Mouse (Mus musculus) ES-E14 (cell line): ENCODE data around the gene Snx14. TPM values are rescaled to one million over a fixed set of nuclear protein-coding genes. Genes with fewer than 3 reads are reported as not detected.

Source experiments
- DNase-seq: peaks from one replicate; pipeline ENCODE4 v3.0.0-alpha.2; 2013; ENCODE audit warnings: low read depth, low spot score
- H3K27ac ChIP-seq: 2 replicates; pipeline ENCODE4 v1.5.1; 2012; ENCODE audit warnings: low read depth, mild to moderate bottlenecking, low read length, moderate library complexity, mixed read lengths; ENCODE audit not compliant: poor library complexity, insufficient read depth, severe bottlenecking
- H3K36me3 ChIP-seq: 2 replicates; pipeline ENCODE4 v1.6.1; 2012; ENCODE audit warnings: mild to moderate bottlenecking, low read length, moderate library complexity, mixed read lengths; ENCODE audit not compliant: control insufficient read depth, poor library complexity, insufficient read depth, severe bottlenecking
- H3K4me1 ChIP-seq, 2 experiments: fragments of 150-350 bp in 1 of 2; sonication (generic) in 1 of 2; 2 replicates each; pipeline ENCODE4 v1.6.1; 2012; ENCODE audit warnings: low read length in 2 of 2, mild to moderate bottlenecking in 1 of 2, mixed read lengths in 1 of 2; ENCODE audit not compliant: control insufficient read depth in 2 of 2, insufficient read depth in 2 of 2, poor library complexity in 1 of 2
- H3K4me3 ChIP-seq, 2 experiments: fragments of 150-350 bp in 1 of 2; sonication (generic) in 1 of 2; 2 replicates each; pipeline ENCODE4 v1.5.1; 2012; ENCODE audit warnings: low read length in 2 of 2, low read depth in 1 of 2, mild to moderate bottlenecking in 1 of 2, mixed read lengths in 1 of 2; ENCODE audit not compliant: insufficient read depth in 1 of 2, poor library complexity in 1 of 2, severe bottlenecking in 1 of 2
- H3K9ac ChIP-seq: 2 replicates; pipeline ENCODE4 v1.6.1; 2012; ENCODE audit warnings: low read depth, mild to moderate bottlenecking, low read length, mixed read lengths; ENCODE audit not compliant: poor library complexity, insufficient read depth, severe bottlenecking
- H3K9me3 ChIP-seq: fragments of 150-350 bp; sonication (generic); 2 replicates; pipeline ENCODE4 v1.6.1; 2012; ENCODE audit warnings: low read depth, mild to moderate bottlenecking, low read length; ENCODE audit not compliant: control insufficient read depth, insufficient read depth
- CHD2 ChIP-seq: IDR thresholded peaks from 2 replicates; pipeline ENCODE4 v1.6.1; 2014; ENCODE audit warnings: mild to moderate bottlenecking, low read depth, low read length, inconsistent platforms
- HCFC1 ChIP-seq: IDR thresholded peaks from 2 replicates; pipeline ENCODE4 v1.6.1; 2012; ENCODE audit warnings: low read length, inconsistent platforms, borderline replicate concordance; ENCODE audit not compliant: insufficient read depth
- MAFK ChIP-seq: IDR thresholded peaks from 2 replicates; pipeline ENCODE4 v1.6.1; 2014; ENCODE audit warnings: mild to moderate bottlenecking, low read depth, low read length, inconsistent platforms; ENCODE audit not compliant: insufficient read depth
- ZC3H11A ChIP-seq: IDR thresholded peaks from 2 replicates; pipeline ENCODE4 v1.6.1; 2012; ENCODE audit warnings: low read depth, mild to moderate bottlenecking, inconsistent platforms, low read length, borderline replicate concordance
- ZNF384 ChIP-seq: IDR thresholded peaks from 2 replicates; pipeline ENCODE4 v1.6.1; 2012; ENCODE audit warnings: low read depth, low read length, inconsistent platforms
- in situ Hi-C, 2 experiments: fragments of 600-800 bp; cut with MboI; formaldehyde crosslinking; loops; one replicate each; pipeline ENCODE4 v1.15.1; 2025; ENCODE audit warnings: low sequenced_read_pairs in 2 of 2, inconsistent platforms in 1 of 2; ENCODE audit not compliant: unreplicated experiment in 2 of 2
- total RNA-seq: library from RNA; depleted of rRNA; stranded (reverse); fragments of 300-350 nt; gene quantifications from 2 replicates; pipeline ENCODE4 v1.2.3, GENCODE M21; 2012

The Snx14 gene
- total RNA-seq, 1 experiment, result 35.2 TPM

GRCm38 (mm10) chr9:88380076-88380475 is 58.7 kb downstream of the Snx14 start:
- no peak for TF ChIP-seq HCFC1
- H3K4me1 ChIP-seq, result no peaks in the 10 kb centered on the region
- DNase-seq, result no peak
- in situ Hi-C loops, result no loop called here
- no peaks in the 10 kb centered on the region for H3K36me3 ChIP-seq
- no peaks in the 10 kb centered on the region for H3K9me3 ChIP-seq
- H3K9ac ChIP-seq, result no peak overlapping the region
- no peak overlapping the region for H3K4me3 ChIP-seq
- no peak overlapping the region for H3K27ac ChIP-seq

GRCm38 (mm10) chr9:88379057-88379456 is 59.7 kb downstream of the Snx14 start:
- TF ChIP-seq HCFC1 (no peak), MAFK (no peak), CHD2 (no peak), ZNF384 (no peak), ZC3H11A (no peak)
- Histone ChIP-seq H3K4me3 (no peak overlapping the region), H3K4me1 (no peaks in the 10 kb centered on the region), H3K36me3 (no peaks in the 10 kb centered on the region), H3K9me3 (no peaks in the 10 kb centered on the region), H3K27ac (no peak overlapping the region), H3K9ac (no peak overlapping the region)
- no peak for DNase-seq
- in situ Hi-C loops, result no loop called here

GRCm38 (mm10) chr9:88377483-88377882 is 61.3 kb downstream of the Snx14 start:
- Histone ChIP-seq H3K4me3 (no peak overlapping the region), H3K4me1 (no peaks in the 10 kb centered on the region), H3K27ac (no peak overlapping the region), H3K9ac (no peak overlapping the region), H3K9me3 (no peaks in the 10 kb centered on the region), H3K36me3 (no peaks in the 10 kb centered on the region)
- in situ Hi-C loops, result no loop called here
- no peak for TF ChIP-seq CHD2
- no peak for TF ChIP-seq ZNF384
- TF ChIP-seq ZC3H11A, result no peak
- no peak for TF ChIP-seq MAFK
- no peak for TF ChIP-seq HCFC1
- no peak for DNase-seq

GRCm38 (mm10) chr9:88373001-88373400 is 65.8 kb downstream of the Snx14 start:
- in situ Hi-C loops, result no loop called here
- Histone ChIP-seq H3K9ac (no peak overlapping the region), H3K36me3 (no peaks in the 10 kb centered on the region), H3K4me3 (no peak overlapping the region), H3K27ac (no peak overlapping the region), H3K9me3 (no peaks in the 10 kb centered on the region), H3K4me1 (no peaks in the 10 kb centered on the region)
- DNase-seq, result no peak
- no peak for TF ChIP-seq ZNF384

GRCm38 (mm10) chr9:88371201-88371600 is 67.6 kb downstream of the Snx14 start:
- TF ChIP-seq HCFC1, result no peak
- TF ChIP-seq ZNF384, result no peak
- TF ChIP-seq ZC3H11A, result no peak
- TF ChIP-seq MAFK, result no peak
- no peak for TF ChIP-seq CHD2
- Histone ChIP-seq H3K4me1 (no peaks in the 10 kb centered on the region), H3K9me3 (no peaks in the 10 kb centered on the region), H3K4me3 (no peak overlapping the region), H3K36me3 (no peaks in the 10 kb centered on the region), H3K9ac (no peak overlapping the region), H3K27ac (no peak overlapping the region)
- DNase-seq, result no peak
- in situ Hi-C loops, result no loop called here
